Mouse (Mus musculus) MEL-GATA-1-ER (cell line): ENCODE results near the gene Tcf20.

Experiments
- DNase-seq: peaks from one replicate; pipeline ENCODE4 v3.0.0-alpha.2; 2012; ENCODE audit warnings: low read depth; ENCODE audit errors: extremely low read depth

Gene Tcf20

GRCm38 (mm10) chr15:82987732-82988112 is at the start of gene Tcf20:
Gene Tcf20 (minus strand): TSS chr15:82987872.
- DNase-seq, result peak; percentile 85

- DNase-seq, result peak; percentile 91
These were observed 49.3 kb upstream of the Tcf20 start for GRCm38 (mm10) chr15:83036900-83037519.

GRCm38 (mm10) chr15:83036089-83036488 is 48.4 kb upstream of the Tcf20 start:
- peak; percentile 97 for DNase-seq

- no peak for DNase-seq
These were observed 46.8 kb upstream of the Tcf20 start for GRCm38 (mm10) chr15:83034275-83034977.

- DNase-seq, result peak; percentile 96
These were observed 45.4 kb upstream of the Tcf20 start, which contains the start of gene Nfam1 for GRCm38 (mm10) chr15:83032981-83033541. Gene Nfam1 (minus strand): TSS chr15:83033306.

GRCm38 (mm10) chr15:83030884-83031283 is 43.2 kb upstream of the Tcf20 start:
- peak; percentile 14 for DNase-seq

GRCm38 (mm10) chr15:83029725-83030718 is 42.4 kb upstream of the Tcf20 start:
- no peak for DNase-seq

- DNase-seq, result no peak
These were observed 38.5 kb upstream of the Tcf20 start for GRCm38 (mm10) chr15:83026129-83026528.

GRCm38 (mm10) chr15:83025041-83025760 is 37.5 kb upstream of the Tcf20 start:
- no peak for DNase-seq

- DNase-seq, result no peak
These were observed 35.3 kb upstream of the Tcf20 start for GRCm38 (mm10) chr15:83022947-83023346.

- no peak for DNase-seq
These were observed 23.5 kb upstream of the Tcf20 start for GRCm38 (mm10) chr15:83010990-83011664.

GRCm38 (mm10) chr15:83010423-83010822 is 22.8 kb upstream of the Tcf20 start:
- no peak for DNase-seq

- DNase-seq, result peak; percentile 54
These were observed 21.9 kb upstream of the Tcf20 start for GRCm38 (mm10) chr15:83009532-83009931.

- DNase-seq, result no peak
These were observed 21.2 kb upstream of the Tcf20 start for GRCm38 (mm10) chr15:83008761-83009423.

- no peak for DNase-seq
These were observed 19.8 kb upstream of the Tcf20 start for GRCm38 (mm10) chr15:83007346-83007920.

GRCm38 (mm10) chr15:83002665-83003548 is 15.2 kb upstream of the Tcf20 start:
- DNase-seq, result no peak

- DNase-seq, result no peak
These were observed 11.1 kb upstream of the Tcf20 start for GRCm38 (mm10) chr15:82998811-82999221.

- no peak for DNase-seq
These were observed 8.8 kb upstream of the Tcf20 start for GRCm38 (mm10) chr15:82996431-82996830.
